Mouse (Mus musculus): ENCODE measurements around the gene Zfp558. TPM values are rescaled to one million over a fixed set of nuclear protein-coding genes. Genes with fewer than 3 reads are reported as not detected.
A peak's percentile ranks its signal among the peaks of the same experiment; 100 is the strongest.
"Not testable (repeated sequence)": the region's sequence is repeated elsewhere in the genome, so short reads cannot be mapped to it uniquely, and the experiment has no call there.

The Zfp558 gene
- total RNA-seq (2021) = 1 to 10 TPM; 1.3 to 1.5 TPM
- long read RNA-seq, experiment 1 = 0 reads
- long read RNA-seq, experiment 2, partial matches to known transcripts = 0 of 1 reads
- long read RNA-seq, experiment 2, other reads (novel, unspliced or antisense) = 1 of 1 reads

DNA sequence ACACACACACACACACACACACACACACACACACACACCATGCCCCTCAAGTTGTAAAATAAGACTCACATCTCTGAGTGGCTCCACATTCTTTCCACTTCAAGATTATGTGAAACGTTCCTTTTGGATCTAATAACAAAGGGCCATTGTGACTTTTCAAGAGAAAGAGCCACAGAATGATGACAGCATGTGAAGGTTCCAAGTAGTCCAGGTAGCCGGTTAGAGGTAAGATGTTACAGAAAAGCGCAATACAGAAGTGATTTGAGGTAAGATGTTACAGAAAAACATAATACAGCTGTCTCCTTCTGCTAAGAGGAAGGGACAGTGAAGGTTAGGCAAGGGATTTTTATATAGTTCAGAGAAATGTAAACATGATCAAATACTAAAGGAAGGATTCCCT lies at the start of gene Zfp558, which contains the start of gene Mbd3l1:
Gene Zfp558 (minus strand): TSS at position 101 of the 400 bp plus-strand sequence.
Gene Mbd3l1 (plus strand): TSS at position 192 of the 400 bp plus-strand sequence.
- no peak for DNase-seq
- intact Hi-C loops (cut with DNase I) = no loop called here

DNA sequence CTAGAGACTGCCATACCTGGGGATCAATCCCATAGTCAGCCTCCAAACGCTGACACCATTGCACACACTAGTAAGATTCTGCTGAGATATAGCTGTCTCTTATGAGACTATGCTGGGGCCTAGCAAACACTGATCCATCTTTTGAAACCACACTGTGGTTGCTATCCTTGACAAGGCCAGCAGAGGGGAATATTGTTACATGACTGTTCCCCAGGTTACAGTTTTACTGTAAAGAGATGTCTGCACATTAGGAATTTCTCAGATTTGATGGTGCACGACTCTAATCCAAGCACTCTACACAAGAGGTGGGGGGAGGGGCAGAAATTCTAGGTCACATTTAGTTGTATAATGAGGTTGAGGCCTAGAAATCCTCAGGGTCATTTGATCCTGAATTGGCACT lies 30.0 kb upstream of the Zfp558 start:
- intact Hi-C loops (cut with DNase I) = no loop called here

DNA sequence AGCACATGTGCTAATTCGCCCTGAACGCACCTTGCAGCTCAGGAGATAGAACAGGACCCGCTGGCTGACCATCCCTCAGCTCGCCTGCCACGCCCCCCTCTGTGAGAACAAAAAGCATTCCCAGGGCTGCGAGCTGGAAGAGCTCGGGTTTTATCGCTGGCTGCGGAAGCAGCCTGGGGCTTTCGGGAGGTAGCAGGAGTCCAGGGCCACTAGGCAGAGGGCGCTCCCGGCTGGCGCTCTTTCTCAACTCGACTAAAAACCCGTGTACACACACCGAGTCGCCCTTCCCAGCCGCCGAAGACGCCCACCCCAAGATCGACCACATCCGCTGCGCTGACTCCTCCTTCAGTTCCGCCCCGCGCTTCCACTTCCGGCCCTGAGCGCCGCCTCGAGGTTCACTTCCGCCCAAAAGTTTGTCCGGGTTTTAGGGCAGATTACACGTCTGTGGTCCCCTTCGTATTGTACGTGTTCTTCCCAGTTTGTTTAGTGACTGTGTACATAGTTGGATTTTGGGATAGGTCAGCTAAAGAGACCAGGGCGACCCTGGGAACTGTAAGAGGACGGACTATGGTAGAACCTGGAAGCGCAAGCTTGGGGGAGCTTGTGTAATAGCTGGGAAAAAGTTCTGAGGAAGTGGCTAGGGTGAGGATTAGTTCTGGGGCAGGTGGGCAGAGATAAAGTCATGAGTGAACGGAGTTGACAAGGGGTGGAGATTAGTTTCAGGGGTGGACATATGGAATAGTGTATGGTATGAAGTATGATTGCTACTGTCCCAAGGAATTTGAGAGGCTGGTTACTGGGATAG lies 4.5 kb downstream of the Zfp558 start:
- intact Hi-C loops (cut with DNase I) = loop anchor here (5.0 kb wide), 1 partner anchor 181 kb away; the partner anchor contains the start of gene Chordc1
- peak; percentile 71 to 77 for DNase-seq

More for the DNA sequence above, 30.0 kb upstream of the Zfp558 start:
- no peak for DNase-seq

DNA sequence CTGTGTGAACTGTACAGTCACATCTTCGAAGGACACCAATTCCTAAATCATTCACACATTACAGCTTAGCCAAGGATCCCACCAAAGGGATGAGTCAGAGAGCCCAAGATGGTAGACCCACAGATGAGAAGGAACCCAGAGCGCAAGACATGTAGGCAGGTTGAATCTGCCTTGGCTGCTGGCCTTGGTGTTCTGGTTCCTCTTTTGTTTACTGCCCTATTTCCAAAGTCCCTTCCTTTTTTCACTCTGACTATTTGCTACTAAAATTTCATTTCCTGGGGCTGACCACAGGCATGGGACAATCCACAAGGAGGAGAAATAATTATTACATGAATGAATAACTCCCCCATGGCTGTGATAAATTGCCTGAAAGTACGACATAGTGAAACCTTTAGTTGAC lies 10.1 kb downstream of the Zfp558 start:
- intact Hi-C loops (cut with DNase I) = no loop called here
- DNase-seq = no peak

DNA sequence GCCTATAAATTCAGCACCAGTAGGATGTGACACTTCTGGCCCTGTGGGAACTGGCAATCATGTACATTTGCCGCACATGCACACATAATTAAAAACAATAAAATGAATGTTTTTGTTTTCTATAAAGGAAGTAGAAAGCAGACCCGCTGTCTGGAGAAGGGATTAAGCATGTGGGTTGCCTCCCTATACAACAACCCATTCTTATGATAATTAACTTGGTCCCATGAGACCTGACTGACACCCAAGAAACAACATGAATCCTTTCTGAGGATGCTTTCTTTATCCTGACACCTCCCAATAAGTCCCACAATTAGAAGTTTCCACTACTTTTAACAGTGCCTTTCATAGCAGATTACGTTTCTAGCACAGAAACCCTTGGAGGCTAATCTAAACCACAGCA lies 10.7 kb downstream of the Zfp558 start:
- DNase-seq = no peak
- intact Hi-C loops (cut with DNase I) = no loop called here

DNA sequence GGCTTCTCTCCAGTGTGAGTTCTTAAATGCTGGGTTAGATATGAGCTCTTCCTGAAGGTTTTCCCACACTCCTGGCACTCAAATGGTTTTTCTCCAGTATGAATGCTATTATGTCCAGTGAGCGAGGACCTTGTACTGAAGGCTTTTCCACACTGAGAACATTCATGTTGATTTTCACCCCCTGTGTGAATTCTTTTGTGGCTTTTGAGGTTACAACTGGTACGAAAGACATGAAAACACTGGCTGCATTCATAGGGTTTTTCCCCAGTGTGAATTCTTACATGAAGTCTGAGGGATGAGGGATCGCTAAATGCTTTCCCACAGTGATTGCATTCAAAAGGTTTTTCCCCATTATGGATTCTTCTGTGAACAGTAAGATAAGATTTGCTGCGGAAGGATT lies 21.5 kb downstream of the Zfp558 start:
- intact Hi-C loops (cut with DNase I) = no loop called here

DNA sequence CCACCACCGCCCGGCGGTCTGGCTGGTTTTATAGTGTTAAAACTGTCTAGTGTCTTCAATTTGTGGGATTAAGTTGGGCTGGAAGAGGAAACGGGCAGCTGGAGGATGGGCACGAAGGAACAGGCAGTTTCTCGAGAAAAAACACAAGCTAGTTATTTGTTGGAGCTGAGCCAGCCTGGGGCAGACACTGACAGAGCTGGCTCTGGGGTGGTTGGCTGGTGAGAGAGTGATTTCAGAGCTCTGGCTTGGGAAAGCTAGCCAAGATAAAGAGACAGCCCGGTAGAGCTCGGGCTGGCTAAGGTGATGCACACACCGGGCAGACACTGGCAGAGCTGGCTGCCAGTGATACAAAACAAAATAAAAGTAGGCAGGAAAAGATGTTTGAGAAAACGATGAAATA lies 46.4 kb downstream of the Zfp558 start:
- DNase-seq = peak; percentile 6 to 13
- intact Hi-C loops (cut with DNase I) = no loop called here

More for the DNA sequence above, 21.5 kb downstream of the Zfp558 start:
- no peak for DNase-seq

DNA sequence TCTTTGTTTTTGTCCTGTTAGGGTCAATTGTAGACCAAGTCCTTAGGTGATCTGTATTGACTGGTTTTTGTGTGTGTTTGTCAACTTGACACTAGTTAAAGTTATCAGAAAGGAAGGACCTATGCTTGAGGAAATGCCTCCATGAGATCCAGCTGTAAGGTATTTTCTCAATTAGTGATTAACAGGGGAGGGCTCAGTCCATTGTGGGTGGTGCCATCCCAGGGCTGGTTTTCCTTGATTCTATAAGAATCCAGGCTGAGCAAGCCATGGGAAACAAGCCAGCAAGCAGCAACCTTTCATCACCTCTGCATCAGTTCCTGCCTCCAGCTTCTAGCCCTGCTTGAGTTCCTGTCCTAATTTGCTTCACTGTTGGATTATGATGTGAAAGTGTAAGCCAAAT lies 47.7 kb downstream of the Zfp558 start, which contains the start of gene Mbd3l2:
Gene Mbd3l2 (plus strand): TSS at position 301 of the 400 bp plus-strand sequence.
- intact Hi-C loops (cut with DNase I) = no loop called here
- no peak for DNase-seq

DNA sequence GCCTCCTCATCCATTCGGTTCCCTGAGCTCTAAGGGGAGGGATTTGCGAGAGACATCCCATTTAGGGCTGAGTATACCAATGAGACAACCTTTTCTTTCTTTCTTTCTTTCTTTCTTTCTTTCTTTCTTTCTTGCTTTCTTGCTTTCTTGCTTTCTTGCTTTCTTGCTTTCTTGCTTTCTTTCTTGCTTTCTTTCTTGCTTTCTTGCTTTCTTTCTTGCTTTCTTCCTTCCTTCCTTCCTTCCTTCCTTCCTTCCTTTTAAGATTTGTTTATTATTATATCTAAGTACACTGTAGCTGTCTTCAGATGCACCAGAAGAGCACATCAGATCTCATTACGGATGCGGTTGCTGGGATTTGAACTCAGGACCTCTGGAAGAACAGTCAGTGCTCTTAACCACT lies 65.7 kb downstream of the Zfp558 start:
- intact Hi-C loops (cut with DNase I); DNase-seq: not testable (repeated sequence)

Small RNA genes within 50 kb of the gene (microRNA-seq; reads per million reads assigned to microRNA genes)
- 0 reads per million in 2 experiments for gene Gm22854

Other genes starting within 250 kb of the Zfp558 start
- gene Chordc1, start 186.1 kb downstream of the Zfp558 start, total RNA-seq (2021) = 10 to 100 TPM; 42.5 to 56.5 TPM
- 10 to 100 TPM; 14.9 to 15.3 TPM for gene Naalad2, start 75.3 kb downstream of the Zfp558 start, total RNA-seq (2021)
- not detected for gene Ubtfl1, start 73.8 kb downstream of the Zfp558 start, total RNA-seq (2021)
- gene Mbd3l2, start 47.6 kb downstream of the Zfp558 start, total RNA-seq (2021) = not detected
- gene Mbd3l1, start 91 bp upstream of the Zfp558 start, total RNA-seq (2021) = not detected
- 10 to 100 TPM in 1 of 2 experiments, 1 to 10 TPM in 1; 9.2 to 11.9 TPM for gene Muc16, start 196.3 kb upstream of the Zfp558 start, total RNA-seq (2021)

All from heart, postnatal 14 days (tissue).